Mouse (Mus musculus) thymus, postnatal 14 days (tissue): ENCODE measurements around the gene Ltbp1.

Experiments used
- DNase-seq: peaks from one replicate; pipeline ENCODE4 v3.0.0; 2021

Gene Ltbp1

DNA sequence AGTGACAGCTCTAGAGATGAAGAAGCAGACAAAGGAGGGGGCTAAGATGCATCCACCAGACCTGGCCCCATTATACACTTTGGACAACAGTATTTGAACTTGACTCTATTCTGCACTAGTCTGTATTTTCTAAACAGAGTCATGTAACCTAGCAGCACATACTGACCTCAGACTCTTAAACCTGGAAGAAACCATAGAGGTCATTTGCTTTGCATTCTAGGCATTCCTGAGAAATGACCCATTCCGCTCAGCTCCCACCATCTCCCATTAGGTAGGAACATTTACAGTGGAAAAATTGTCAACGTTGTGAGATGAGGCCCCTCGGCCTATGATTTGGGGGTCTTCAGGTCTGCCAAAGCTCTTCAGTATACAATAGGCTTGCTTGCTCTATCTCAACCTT, 238.8 kb downstream of the Ltbp1 start:
- no peak for DNase-seq

DNA sequence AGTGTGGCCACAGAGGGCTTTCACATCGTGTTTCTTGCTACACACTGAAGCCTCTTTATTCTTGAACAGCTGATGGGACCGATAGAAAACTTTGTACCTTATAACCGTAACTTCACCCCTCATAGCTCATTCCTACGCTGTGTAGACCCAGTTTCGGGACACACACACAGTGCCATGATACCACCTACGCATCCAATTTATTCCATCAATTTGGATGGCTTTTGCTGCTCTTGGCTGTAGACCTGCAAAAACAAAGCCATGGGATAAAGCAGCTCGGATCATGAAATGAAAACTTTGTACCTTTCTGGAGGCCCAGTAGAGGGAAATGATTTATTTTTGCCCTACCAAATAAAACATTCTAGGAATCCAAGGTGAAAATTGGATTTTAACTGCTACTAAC, 239.7 kb downstream of the Ltbp1 start:
- no peak for DNase-seq

DNA sequence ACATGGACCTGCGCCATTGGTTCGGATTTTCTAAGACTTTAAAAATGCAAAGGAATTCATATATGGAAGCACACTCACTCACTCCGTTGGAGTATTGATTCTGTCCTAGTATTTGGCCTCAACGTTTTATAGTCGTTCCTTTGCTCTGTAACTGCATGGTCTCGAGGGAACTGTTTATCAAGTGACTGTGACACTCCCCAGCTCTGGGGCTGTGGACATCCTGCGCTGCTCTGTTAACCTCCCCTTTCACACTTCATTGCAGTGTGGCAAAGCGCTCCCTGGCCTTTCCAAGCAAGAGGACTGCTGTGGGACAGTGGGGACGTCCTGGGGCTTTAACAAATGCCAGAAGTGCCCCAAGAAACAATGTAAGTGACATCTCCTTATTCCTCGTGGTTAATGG, 243.3 kb downstream of the Ltbp1 start:
- no peak for DNase-seq

DNA sequence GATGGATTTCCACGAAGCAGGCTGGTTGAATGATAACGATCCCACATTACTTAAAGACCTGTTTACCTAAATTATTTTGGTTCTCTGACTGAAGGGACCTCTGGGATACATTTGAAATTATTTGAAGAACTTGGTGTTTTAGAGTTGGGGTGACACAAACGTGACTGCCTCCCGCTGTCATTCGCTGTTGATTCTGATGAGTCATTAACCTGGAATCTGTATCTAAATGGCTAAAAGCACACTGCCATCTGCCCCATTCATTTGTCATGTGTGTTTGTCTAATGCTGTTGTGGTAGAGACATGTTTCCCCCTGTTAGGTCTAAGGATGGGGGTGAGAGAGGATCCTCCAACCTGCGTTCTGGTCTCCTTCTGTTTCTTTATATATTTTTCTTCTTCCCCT, 245.2 kb downstream of the Ltbp1 start:
- DNase-seq: no peak

DNA sequence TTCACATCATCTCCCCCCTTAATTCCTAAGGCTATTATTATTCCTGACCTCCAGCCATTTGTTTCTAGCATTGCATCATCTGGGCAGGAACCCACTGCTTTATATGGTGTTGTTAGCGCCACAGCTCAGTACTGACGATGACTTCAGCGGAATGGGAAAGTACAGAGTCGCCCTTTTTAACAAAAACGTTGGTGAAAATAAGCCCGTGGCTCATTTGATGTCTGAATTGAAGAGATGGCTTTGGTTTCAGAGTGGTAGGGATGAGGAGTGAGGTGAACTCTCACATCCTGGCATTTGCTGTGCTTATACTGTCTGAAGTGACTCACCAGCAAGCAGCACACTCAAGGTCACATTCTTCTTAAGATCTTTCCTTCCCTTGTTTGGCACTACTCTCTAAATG, 245.7 kb downstream of the Ltbp1 start:
- no peak for DNase-seq

DNA sequence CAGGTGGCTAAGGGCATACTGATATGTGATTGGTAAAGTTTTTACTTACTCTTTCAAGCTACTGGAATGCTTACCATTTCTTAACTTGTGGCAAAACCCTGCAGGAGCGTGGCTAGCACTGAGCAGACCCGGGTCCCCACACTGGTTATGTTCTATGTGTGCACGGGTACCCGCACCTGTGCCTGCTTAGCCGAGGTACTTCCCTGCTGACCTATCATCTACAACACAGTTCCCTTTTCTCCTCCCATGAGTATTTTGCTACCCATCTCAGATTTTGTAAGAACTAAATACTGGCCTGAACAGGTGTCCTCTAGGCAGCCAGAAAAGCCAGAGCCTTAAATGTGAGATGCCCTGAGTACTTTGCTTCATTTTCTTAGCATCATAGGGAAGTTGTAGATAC, 247.2 kb downstream of the Ltbp1 start:
- DNase-seq: no peak

DNA sequence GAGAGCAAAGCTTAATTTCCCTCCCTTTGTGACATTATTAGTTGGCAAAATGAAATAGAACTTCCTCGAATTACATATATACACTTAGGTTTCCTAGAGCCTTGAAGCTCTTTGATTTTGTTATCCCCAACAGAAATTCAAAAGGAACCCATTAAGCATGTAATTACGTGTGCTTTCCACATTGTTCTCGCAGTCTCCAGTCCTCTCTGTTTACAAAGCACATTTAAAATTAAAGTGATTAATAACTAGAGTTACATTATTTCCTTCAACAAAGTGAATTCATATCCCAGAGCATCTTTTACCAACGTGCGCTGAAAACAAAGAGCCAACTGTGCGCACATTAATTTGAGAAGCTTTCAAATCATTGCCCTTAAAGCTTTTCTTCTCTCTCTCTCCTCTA, 249.5 kb downstream of the Ltbp1 start:
- DNase-seq: no peak

DNA sequence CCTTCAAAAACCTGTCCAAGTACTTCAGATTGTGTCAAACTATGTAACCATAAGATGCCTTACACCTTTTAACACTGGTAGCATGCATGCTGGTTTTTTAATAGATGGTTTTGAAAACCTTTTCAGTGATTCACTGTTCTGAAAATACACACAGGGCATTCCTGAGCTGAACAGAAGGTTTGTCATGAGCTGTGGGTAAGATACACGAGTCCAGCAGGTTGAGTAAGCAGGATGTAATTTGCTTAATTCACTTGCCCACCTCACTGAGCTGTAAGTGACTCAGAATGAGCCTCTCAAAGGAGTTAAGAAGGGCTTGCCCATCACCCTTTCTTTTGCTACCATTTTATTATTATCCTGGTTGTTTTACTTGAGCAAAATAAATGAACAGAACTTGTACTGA, 250.6 kb downstream of the Ltbp1 start:
- DNase-seq: no peak

DNA sequence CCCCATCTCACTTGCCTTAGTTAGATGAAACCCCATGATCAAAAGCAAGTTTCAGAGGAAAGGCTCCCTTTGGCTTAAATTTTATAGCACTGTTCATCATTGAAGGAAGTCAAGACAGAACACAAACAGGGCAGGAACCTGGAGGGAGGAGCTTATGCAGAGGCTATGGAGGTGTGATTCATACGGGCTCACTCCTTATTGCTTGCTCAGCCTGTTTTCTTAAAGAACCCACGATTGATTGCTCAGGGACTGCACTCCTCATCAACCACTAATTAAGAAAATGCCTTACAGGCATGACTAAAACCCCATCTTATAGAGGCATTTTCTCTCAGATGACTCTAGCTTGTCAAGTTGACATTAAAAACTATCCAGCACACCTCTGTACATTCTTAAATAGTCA, 253.1 kb downstream of the Ltbp1 start:
- DNase-seq: no peak

DNA sequence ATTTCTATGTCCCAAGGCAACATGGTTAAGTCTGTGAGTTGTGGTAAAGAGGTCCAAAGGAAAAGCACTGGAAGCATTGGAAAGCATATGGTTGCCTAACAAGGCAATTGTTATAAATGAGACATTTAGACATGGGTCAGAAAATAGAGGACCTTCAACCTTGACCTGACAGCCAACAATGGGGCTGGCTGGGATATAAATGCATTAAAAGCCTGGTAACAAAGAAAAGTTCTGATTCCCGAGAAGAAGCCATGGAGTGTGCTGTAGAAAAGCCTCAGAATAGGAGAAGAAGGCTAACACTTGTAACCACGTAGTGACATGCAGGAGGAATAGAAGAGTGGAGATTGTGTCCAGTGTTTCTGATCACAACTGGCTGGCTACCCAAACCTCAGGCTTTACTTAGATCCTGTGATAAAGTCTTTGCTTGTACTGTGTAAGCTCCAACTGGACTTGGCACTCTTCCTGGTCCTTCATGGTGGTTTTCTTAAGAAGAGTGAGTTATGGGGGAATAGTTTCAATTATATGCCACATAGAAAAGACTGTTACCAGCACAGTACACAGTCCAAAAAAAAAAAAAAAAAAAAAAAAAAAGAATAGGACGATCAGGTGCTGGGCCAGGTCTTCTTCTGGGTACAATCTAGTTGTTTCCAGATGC, 258.1 kb downstream of the Ltbp1 start:
- DNase-seq: no peak

DNA sequence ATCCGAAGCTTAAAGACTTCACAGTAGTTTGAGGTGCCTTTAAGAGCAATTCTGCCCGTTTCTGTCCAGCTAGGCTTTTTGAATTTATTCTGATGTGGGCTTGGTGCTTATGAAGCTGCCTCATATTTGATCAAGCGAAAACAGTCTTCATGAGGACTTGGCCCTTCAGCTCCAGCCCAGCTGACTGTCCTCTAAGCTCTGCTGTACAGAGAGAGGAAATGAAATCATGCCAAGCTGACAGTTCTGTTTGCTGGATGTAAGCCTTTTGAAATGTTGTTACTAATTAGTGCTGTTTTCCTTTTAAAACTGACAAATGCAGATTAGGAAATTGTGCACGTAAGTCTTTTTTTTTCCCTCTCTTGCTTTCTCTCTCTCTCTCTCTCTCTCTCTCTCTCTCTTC, 263.1 kb downstream of the Ltbp1 start:
- DNase-seq: no peak

DNA sequence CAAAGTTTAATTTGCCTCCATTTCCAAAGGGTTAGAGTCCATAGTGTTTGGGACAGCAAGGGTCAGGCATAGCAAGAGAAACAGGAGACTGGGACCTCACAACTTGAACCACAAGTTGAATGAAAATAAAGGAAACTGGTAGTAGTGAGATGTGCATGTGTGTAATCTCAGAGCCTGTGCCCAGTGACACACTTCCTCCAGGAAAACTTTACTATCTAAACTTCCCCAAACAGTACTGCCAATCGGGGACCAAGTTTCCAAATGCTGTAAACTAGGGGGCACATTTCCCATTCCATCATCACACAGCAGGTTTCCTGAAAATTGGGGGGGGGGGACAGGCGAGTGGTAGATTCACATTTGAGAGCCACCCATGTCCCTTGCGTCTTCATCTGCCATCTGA, 267.1 kb downstream of the Ltbp1 start:
- no peak for DNase-seq

DNA sequence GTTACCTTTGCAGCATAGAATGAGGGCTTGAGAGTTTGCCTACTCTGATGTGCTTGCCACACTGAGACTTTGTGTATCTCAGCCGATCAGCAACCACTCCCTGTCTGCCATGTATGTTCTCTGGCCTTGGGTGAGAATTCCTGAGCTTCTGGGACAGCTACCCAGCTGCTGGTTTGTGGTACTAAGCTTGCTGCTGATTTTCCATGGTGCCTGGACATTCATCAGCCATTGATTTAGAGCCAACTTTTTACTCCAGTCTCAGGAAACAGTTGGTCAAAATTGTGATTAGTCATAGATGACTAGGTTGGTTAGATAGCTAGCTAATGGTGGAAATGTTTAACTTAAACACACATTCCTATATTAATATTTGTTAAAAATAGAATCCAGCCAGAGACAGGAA, 267.9 kb downstream of the Ltbp1 start:
- DNase-seq: no peak

DNA sequence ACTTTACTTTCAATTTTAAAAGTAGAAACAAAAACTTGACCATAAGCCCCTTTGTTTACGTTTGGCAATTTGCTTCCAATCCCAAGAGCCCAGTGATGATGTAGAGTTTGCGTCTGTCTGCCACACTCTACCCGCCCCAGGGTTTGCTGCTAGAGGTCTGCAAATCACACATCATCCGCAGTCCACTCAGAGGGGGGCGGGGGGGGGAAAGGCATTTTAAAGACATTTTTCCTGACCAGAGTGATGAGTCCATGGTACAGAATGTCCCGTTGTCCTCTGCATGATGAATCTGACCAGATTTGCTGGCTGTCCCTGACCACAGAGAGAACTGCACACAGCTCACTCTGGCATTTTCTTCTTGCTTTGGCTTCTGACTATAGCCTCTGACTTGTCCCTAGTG, 269.9 kb downstream of the Ltbp1 start:
- no peak for DNase-seq

DNA sequence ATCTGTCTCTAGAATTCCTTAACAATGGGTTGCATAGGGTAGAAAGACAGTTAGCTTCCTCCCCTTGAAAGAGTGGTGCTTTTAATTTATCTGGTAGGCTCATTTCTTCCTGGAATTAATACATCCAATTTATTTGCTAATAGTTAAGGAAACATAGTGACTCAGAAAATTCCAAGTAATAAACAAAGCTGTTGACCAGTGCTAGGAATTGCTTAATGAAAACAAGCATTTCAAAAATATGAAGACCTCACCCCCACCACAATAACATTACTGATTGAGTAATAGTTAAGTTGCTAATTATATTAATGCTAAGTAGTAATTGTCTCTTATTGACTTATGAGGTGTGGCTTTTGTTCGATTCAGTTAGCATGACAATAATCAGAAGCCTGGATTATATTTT, 272.7 kb downstream of the Ltbp1 start:
- no peak for DNase-seq

DNA sequence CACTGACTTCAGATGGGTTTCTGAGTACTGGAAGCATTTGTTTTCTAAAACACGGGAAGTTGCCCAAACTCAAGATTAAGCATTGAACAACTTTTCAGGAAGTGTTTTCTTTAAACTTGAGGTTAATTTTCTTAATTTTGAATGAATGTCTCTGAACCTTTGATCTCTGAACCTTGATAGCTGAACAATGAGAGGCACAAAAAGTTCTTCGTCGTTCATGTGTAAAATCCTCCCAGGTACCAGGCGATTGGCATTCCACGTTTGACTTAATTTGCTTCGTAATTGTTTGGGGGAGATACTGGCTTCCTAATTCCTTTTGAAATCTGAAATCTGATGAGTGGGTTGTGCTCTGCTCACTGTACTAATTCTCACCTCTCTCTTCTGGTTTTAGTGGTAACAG, 273.2 kb downstream of the Ltbp1 start:
- DNase-seq: no peak

DNA sequence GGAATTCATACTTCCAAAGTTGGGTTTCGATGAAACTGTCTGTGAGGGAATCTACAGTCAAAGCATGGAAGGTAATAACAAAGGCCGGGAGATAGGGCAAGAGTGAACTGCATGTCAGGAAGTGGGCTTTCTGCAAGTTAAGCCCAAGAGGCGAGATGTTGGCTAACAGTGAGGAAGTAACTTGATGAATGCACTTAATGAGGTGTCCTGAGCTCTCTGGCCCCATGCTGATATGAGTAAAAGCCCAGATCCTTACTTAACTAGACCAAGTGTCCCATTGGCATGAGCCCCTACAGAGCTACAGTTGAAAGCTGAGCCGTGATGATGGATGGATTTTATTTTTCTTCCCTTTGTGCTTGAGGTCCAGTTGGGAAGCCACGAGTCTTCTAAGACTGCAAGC, 276.0 kb downstream of the Ltbp1 start:
- no peak for DNase-seq

DNA sequence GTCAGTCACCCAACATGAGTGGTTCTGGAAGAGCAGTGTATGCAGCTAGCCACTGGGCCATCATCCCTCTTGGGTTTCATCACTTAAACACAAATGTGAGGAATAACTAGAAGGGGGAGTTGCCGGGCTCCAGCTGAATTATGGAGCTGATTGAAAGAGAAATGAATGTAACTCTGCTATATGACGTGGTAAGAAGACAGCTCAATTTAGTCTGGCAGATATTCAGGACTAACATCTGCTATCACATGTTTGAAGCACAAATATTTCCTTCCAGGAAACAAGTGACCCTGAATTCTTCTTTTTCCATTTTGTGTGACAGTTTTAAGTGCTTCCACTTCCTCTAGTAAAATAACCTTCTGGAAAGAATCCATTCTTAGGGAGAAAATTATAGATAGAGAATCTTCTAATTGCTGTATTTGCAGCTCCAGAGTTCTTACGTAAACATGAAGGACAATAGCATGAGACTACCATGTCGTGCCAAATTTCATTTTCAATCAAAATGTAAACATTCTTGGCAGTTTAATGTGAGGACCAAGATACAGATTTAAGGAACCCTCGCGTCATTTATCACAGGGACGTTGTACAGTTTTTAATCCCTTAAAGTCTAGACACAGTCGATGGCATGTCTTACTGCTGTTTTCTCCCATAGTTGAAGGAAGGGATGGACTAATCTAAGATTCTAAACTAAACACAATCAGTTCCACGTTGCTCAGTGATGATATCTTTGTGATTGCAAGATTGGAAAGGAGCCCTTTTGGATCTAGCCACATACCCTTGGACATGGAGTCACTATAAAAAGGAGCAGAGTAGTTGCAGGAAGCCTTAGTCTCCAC, 279.7 kb downstream of the Ltbp1 start:
- no peak for DNase-seq

DNA sequence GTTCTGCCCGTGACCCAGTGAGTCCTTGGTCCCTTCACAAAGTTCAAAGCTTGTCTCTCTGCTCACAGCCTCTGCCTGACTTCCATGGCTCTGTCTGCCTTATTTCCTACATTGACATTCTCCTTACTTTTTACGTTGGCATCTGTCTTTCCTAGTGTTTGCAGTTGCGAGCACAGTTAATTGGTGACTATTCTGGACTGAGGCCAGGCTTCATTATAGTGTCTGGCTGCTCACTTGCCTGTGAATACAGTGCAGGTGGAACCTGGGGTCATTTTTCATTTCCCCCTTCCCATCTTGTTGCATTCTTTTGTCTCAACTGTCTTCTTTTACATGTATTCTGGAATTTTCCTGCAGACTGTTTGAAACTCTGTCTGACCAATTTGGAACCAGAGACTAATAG, 287.6 kb downstream of the Ltbp1 start:
- DNase-seq: no peak

DNA sequence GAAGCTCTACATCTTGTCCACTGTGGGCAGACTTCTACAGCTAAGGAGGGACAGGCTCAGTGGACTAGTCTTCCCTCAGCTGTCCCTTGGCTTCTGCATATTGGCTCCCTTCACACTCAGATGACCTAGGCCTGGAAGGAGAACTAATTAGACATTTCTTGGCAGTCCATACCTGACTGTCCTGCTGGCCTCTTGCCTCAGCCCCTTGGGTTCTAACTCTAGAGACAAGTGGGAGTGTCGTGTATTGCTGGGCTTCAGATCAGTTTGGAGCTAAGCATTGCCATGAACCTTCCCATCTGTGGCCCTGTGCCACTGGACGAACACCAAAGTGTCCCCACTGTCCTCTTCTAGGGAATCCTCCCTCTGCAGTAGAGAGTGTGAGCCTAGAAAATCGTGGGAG, 288.4 kb downstream of the Ltbp1 start:
- no peak for DNase-seq

DNA sequence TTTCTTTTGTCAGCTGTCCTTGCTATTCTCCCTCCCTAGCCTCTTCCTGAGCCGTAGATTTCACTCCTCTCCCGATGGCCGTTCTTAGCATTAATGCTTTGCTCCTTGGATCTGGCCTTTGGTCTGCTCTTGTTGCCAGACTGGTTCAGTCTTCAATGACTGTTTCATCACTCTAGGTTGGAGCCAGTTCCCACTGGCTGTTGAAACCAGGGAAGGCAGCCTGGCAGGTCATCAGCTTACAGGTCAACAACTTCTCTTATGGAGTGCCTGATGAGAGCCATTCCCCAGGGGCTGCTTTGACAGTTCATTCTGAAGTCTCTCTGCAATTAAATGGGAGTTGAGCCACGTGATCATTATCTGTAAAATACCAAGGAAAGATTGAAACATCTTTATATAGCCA, 295.5 kb downstream of the Ltbp1 start:
- no peak for DNase-seq

DNA sequence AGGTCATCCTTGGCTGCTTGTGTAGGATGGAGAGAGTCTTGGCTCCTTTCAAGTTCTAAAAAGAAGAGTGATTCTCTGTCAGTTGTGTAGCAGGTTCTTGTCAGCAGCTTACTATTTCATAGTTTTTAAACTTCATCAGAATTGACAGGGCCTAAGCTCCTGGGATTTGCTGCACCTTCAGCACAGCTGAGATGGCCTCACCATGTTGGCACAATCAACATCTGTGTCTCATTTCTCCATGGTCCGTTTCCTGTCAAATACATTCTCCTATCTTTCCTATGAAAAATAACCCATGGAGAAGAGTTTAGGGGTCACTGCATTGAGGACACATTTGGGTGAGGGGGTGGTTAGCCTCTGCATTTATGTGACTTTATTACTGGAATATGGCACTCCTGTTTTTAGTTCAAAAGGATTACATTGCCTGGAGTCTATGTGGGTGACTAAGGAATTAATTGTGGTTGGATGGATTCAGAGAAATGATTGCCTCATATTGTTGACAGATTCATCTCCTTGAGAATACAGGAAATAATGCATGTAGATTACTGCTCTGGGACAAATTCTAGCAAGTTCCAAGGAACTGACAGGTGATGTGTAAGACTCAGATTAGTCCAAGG, 299.5 kb downstream of the Ltbp1 start:
- no peak for DNase-seq

DNA sequence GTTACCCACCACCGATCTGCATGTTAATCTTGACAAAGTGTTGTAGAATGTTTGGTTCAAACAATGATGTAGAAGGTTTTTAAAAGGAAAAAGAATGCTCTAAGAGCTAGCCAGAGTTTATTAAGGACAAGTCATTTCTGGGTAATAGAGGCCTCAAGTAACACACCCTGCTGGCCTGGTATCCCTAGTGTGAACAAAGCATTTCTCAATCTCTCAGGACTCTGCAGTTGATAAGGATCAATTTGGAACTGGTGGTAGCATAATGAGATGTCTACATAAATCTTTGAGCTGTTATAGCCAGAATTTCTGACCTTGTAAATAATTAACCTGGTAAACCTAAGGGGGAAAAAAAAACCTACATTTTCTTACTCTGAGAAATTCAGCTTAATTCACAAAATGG, 300.3 kb downstream of the Ltbp1 start:
- no peak for DNase-seq
